Mouse (Mus musculus) E14TG2a.4 (cell line): ENCODE data around the gene Map7d3.

Source experiments
- CTCF ChIP-seq: conservative IDR thresholded peaks from 2 replicates; pipeline ENCODE4 v1.5.1; 2014; ENCODE audit warnings: low read length
- POU5F1 ChIP-seq: IDR thresholded peaks from 2 replicates; pipeline ENCODE4 v1.6.1; 2014; ENCODE audit warnings: low read length, borderline replicate concordance

DNA sequence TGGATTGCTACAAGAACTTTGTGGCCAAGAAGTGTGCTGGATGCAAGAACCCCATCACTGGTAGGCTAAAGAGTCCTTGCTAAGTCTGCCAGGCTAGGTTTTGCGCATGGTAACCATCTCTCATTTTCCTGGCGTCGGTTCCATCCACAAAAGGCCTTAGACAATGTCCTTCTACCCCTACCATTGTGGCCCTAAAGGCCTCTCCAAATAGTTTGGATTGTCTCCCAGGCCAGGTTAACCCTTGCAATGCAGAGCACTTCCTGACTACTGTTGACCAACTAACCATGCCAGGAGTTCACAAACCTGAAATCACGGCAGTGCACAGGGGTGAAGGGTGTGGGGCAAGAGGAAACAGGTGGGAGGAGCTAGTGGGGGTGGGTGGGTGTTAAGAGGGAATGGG, 31.5 kb downstream of the Map7d3 start:
- TF ChIP-seq POU5F1 (no peak), CTCF (no peak)
